Mouse (Mus musculus): ENCODE measurements around the gene Lpp.

Lpp gene

DNA sequence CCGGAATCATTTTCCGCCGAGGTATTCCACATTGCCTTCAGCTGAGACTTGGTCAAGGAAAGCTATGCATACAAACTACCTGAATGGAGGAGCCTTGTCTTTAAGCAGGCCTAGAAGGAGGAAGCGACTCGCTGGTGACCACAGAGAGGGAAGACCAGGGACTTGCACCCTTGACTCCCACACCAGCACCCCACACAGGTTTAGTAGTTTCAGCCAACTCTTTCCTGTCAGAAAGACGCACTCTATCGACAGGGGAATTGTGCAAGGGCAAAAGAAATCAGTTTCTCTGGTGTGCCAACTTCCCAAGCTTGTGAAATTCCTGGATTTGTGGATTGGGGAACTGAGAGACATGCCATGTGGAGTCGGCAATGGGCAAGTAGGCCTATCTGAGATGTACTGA lies 647.9 kb downstream of the Lpp start:
- no peak for DNase-seq (ENCODE audit: extremely low spot score, low spot score)

DNA sequence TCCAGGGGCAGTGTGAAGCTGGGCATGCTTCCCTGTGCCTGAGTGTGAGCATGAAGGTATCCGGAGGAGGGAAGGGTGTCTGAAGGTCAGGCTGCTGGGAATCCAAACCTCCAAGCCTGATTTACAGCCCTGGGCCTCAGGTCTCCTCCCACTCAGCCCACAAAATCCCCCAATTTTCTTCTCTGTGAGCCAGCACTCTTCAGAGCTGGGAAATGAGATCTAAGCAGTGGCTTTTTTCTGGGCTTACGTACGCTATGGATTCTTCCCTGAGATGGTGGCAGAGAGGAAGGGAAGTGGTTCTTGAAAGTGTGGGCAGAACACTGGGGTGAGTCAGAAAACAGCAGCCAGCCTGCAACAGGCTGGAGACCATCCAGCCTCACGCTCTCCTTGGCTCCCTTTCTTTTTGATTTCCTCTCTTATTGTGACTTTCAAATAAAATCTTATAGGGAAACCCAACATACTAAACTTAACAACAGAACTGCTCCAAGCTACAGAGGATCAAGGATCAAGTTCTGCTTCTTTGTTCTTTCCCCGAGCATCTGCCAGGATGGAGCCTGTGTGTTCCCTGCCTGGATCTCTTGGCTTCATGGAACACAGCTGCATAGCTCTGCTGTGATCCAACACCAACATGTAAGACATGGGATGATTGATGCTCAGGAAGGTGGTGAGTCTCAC lies 648.7 kb downstream of the Lpp start:
- DNase-seq (ENCODE audit: extremely low spot score, low spot score): no peak
